Mouse (Mus musculus): ENCODE measurements around the gene Iqsec1.

Iqsec1 gene

DNA sequence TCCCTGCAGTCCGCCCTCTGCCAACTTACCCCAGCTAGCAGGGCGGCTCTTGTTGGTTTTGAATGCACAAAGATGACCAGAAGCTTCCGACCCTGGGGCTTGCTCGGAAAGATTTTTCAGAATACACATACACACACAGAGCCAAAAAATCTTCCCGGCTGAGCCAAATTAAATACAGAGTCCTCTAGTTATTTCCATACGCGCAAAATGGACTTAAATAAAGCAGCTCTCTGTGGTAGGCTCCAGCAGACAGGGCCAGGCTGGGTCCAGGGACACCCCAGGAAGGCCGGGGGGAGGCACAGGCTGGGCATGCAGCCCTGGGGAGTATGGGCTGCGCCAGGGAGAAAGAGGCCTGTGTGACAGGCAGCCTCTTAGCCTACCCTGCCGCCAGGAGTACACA is 282.0 kb downstream of the Iqsec1 start:
- no peak for DNase-seq (ENCODE audit: low spot score in 2 of 2)

DNA sequence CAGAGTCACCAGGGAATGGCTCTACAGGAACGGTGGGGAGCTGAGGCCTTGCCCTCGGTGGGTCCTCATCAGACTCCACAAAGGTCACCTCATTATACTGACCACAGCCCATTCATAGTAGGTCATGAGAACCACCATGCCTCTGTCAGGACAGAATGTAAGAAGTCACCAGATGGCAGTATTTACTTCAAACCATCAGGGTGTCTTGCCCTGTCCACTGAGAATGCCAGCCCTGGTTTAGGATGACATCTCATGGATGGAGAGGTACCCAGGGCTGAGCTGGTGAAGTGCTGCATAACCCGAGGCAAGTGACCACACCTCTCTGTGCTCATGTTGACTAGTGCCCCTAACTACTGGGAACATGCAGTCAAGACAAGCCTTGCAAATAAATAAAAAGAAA is 282.7 kb downstream of the Iqsec1 start:
- DNase-seq (ENCODE audit: low spot score in 2 of 2), result no peak

DNA sequence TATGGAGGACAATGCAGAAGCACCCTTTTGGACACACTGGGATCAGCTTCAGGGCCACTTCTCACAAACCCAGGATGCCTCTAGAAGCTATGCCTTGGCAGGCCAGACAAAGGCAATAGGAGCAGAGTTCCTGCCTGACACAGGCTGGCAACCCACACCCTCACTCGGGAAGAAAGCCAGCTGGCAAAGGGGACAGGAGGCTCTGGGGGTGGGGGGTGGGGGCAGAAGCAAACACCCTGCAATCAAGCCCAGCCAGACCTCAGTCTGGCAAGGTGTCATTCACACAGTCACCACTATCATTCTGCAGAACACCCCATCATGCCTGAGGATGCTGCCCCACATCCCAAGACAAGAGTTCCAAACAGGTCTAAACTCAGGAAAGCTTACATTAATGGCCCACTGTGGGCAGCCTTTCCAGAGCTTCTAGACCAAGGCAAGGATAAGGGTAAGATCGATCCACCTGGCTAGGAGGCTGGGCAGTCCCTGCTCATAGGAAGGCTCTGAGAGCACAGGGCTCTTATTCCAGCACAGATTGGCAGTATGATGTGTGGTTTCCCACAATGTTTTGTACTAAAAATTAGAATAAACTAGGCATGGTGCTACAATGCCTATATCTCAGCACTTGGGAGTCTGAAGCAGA is 283.7 kb downstream of the Iqsec1 start:
- DNase-seq (ENCODE audit: low spot score in 2 of 2), result no peak

DNA sequence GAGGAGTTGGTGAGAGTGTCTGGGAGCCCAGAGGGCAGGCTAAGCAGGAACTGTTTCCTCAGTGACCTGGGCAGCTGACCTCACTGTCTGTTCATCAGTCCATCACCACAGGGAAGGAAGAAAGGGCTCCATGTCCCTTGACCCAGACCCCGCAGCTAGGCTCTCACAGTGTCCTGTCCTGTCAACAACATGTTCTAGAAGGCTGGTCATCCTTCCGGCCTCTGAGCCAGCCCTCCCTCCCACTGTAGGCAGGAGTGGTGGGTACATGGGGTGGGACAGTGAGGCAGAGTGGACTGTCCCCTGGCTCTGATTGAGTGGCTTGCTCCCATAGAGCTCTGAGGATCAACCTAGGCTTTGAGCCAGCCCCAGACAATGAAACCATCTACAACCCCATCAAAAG is 284.7 kb downstream of the Iqsec1 start:
- DNase-seq (ENCODE audit: low spot score in 2 of 2), result no peak

DNA sequence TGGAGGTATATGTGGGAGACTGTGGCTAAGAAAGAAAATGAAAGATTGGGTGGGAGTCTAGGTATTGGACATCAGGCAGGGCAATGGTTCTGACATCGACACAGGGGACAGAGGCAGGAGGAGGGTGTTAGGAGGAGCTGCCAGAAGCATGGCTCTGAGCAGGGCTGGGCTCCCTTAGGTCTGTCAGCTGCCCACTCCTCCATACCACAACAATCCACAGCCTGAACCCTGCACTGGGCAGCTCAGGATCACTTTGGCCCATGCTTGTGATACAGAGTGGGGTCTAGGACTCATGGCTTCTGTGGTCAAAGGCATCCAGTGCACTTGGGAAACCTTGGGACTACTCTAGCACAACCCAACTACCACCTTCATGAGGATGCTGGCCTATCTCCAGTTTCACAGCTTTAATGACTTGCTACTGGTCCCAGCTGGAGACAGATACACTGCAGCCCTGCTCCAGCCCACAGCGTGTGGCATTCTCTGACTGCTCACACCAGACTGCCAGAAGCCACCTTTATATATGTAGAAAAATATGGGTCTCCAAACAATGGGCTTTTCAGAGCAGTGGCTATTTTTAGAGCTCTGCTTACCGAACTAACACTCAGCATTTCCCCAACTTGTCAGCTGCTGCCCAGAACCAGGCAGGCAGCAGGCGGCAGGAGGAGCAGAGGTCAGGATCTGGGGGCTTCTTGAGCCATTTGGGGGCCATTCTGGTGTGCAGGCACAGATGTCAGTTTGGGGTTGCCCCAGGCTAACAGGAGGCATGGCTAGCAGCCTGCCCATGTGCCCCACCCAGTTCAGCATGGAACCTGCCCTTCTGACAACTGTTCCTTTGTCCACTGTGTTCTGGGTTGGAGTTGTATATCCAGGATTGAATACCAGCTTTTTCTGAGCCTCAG is 285.4 kb downstream of the Iqsec1 start:
- DNase-seq (ENCODE audit: low spot score in 2 of 2), result no peak

DNA sequence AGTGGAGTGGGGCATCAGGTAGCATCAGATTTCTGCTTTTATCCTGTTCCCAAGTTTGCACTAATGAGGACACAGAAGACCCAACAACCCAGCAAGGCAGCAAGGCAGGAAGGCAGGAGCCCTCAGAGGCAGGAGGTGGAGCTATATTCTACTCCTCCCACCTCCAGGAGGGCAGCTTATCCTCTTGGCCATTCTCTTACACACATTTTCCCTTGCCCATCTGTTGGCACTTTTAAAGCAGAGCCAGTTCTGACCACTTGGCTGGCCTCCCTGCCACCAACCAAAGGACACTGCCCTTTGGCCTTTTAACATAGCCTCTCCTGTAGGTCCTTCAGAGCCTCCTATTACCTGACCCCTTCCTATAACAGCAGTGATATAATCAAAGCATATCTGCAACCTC is 286.3 kb downstream of the Iqsec1 start:
- no peak for DNase-seq (ENCODE audit: low spot score in 2 of 2)

DNA sequence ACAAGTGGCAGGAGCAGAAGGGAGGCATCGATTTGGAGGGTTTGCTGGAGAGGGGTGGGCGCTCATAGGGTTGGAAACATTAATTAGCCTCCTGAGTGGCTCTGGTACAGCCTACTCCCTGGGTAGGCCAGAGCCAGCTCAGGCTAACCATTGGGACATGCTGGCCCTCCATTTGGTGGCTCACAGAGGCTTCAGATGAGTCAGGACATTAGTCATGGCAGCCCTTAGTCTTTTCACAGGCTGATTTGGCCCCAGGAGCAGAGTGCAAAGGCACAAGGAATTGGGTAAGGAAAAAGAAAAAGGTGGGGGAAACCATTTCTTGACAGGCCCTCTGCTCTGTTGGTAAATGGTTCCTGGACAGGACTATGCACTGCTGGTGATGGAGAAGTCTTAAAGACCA is 287.1 kb downstream of the Iqsec1 start:
- no peak for DNase-seq (ENCODE audit: low spot score in 2 of 2)

DNA sequence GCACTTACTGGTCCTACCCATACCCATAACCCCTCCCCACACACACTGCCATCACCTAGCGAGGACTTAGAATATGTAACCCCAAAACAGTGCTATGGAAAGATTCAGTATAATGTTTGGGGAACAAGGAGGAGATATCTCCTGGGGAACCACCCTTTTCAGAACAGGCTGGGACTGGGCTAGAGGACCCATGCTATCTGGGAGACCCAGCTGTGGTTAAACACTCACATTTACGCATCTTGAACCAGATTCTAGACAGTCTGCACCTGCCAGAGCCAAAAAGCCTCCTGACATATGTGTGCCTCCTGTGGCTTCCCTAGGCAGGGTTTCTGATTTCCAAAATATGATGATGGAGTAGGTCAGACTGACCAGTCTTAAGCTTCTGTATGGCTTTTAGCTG is 287.7 kb downstream of the Iqsec1 start:
- DNase-seq (ENCODE audit: low spot score in 2 of 2), result no peak

DNA sequence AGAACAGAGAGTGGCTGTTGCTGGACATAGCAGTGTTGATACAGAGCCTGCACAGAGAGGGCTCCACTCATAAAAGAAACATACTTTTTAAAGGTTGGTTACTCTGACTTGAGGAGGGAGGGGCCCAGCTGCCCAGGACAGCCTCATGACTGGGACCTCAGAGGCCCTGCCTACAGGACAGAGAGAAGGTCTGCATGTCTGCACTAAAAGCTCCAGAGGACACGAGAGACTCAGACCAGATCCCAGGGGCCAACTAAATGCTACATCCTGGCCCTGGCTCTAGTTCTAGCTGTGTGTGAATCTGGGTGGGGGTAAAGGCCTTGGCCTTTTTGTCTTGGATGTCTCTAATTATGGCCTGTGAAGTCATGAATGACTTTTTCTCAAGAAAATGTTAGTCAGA is 288.4 kb downstream of the Iqsec1 start:
- no peak for DNase-seq (ENCODE audit: low spot score in 2 of 2)

DNA sequence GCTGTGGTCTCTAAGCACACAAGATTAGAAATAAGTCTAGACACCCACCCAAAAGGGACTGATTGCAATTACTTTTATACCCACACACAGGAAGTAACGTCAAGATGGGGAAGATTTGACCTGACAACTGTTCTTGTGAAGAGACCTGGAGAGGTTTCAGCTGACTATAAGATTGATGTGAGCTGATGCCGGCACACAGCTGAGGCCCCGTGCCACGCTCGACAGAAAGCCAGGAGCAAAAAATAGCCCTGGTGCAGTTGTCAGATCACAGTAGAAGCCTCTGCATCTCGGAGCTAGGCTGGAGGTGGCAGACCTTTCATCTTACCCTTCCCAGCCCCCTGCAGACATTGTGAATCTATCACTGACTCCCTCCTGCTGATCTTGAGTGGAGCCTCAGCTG is 289.6 kb downstream of the Iqsec1 start:
- no peak for DNase-seq (ENCODE audit: low spot score in 2 of 2)

DNA sequence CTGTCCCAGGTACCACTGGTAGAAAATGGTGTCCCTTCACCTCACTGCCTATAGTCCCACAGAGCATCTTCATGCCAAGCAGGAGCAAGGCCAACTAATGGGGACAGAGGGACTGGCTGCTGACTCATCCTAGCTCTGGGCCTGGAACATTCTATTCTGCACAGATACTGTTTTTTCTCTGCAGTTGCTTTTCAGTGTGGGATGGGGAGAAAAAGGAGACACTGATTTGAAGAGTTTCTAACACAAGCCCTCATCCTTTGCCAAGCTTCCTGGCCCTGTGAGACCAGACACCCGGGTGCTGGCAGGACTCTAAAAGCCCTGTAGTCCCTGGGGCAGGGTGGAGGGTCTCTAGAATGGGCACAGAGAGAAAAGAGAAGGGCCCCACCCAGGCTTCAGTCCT is 292.7 kb downstream of the Iqsec1 start:
- no peak for DNase-seq (ENCODE audit: low spot score in 2 of 2)

DNA sequence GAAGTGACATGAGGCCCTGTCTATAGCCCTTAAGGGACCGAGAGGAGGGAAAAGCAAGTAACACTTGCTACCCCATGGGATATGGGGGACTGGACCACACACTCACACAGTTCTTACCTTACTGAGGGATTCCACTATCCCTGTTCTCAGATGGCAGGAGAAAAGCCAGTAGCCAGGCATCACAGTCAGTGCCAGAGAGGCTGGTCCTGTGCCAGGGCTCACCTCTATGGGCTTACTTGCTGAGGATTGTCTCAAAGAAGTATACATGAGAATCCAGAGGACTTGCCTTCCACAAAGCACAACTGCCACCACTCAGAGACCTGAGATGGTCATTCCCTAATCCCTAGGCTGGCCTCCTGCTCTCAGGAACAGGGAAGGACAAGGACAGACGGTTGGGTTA is 296.1 kb downstream of the Iqsec1 start:
- no peak for DNase-seq (ENCODE audit: low spot score in 2 of 2)

DNA sequence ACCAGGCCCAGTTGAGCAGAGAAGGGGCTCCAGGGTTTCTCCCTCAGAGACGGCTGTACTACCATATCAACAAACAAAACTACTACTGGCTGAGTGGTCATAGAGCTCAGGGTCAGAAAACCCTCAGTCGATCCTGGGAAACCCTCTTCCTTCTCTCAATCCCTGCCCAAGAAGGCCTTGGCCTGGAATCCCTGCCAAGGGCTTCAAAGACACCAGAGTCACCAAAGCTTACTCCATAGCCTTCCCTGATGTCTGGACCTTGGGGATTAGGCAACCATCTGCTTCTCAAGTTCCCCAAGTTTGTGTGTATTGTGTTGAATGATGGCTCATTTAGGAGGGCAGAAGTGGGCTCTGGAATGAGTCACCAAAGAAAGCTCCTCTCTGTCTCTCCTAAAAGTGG is 296.6 kb downstream of the Iqsec1 start:
- no peak for DNase-seq (ENCODE audit: low spot score in 2 of 2)

DNA sequence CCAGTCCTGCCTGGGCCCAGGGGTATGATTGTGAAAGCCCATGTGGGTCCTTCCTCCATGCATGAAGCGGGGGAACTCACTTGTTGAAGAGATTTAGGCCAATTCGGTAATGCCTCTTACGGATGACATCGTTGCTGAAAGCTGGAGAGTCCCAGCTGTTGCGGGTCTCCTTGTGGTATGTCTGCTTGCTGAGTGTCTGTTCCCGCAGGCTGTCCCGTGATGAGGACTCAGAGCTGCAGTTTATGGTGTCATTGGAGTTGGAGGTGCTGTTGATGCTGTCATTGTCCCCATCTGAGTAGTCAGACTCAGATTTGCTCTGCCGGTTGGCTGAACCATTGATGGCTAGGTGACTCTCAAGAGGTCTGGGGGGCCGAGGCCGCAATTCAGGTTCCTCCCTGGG is 299.0 kb downstream of the Iqsec1 start:
- DNase-seq (ENCODE audit: low spot score in 2 of 2), result no peak

DNA sequence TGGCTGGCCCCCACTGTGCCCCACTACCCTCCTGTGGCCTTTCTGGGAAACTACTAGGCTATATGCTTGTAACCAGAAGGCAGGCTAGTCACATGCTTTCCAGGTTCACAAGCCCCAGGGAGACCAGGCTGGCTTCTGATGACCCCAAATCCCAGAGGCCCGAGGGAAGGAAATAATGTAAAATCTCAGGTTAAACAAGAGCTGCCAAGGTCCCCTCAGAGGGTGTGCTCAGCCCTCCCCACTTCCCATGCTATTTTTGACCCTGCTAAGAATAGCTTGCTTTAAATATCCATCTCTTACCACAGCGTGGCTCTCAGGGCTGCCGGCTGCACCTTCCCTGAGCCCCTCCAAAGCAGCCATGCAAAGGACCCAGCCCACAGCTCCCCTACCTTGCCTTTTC is 299.7 kb downstream of the Iqsec1 start:
- no peak for DNase-seq (ENCODE audit: low spot score in 2 of 2)

DNA sequence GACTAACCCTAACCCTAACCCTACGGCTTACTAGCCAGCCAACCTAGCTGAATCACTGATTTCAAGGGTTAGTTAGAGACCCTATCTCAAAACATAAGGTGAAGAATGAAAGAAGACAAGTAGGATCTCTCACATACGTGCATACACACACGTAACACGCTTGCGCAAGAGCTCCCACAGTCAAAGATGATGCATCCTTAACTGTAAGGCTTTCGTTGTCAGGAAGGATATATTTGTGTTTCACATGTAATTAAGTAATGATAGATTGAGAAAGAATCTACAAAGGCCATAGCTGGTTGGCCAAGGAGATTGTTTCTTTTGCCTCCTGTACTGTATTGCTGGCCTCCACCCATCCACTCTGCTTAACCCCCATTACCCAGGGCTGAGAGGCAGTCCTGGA is 300.5 kb downstream of the Iqsec1 start:
- DNase-seq (ENCODE audit: low spot score in 2 of 2), result no peak

DNA sequence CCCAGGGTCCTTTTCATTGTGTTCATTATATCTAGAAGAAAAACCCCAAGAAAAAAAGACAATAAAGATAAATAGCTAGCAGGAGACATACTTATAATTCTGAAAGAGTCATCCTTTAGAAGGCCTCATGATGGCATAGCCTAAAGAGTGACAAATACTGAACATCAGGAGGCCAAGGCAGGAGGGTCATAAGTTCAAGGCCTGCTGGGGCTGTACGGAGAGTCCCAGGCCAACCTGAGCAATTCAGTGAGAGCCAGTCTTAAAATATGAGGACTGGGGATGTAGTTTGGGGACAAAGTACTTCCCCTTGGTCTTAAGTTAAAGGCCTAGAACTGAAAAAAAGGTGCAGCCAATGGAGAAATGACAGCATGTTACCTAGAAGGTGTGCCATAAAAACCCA is 301.7 kb downstream of the Iqsec1 start:
- DNase-seq (ENCODE audit: low spot score in 2 of 2), result no peak

DNA sequence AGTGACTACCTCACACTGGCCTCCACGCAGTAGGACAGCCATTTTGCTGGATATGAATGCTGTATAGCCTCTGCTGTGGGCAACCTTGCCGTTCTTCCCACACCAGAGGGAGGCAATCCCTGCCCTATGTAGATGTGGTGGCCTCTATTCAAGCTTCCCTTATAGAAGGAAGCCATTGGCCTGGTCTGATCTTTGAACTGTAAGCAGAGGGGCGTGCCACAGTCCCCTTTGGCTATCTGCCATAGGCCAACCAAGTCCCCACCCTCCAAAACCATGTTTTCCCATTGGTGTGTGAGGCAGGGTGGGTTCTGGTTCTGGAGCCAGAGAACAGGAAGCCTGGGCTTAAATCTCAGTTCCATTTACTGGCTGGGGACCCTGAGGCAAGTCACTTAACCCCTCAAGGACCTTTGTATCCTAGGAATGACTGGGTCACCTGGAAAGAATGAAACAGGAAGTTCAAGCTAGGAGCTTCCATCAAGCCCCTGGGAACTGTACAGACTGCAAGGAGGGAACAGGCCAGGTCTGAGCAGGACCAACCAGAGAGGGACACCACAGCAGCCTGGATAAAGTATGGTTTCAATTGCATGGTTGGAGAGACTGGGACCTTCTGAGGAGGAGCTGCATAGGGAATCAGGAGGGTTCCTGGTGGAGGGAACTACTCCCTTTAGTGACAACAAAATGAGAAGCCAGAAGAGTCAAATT is 304.5 kb downstream of the Iqsec1 start:
- DNase-seq (ENCODE audit: low spot score in 2 of 2), result no peak

DNA sequence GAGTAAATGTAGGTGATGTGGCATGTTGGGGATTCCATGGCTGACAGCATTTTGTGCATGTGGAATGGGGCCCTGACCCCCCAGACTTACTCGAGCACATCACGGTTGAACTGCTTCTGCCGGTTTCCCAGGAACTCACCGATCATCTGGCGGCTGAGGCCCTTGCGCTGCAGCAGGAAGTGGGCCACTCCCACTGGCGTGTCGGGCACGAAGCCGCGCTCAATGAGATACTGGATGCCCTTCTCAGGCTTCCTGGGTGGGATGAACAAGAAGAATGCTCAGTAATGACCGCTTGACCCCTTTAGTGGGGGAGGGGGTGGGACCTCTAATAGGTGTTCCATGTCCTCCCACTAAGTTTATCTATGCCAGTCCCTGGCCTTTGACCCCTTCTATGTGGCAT is 308.1 kb downstream of the Iqsec1 start:
- no peak for DNase-seq (ENCODE audit: low spot score in 2 of 2)

DNA sequence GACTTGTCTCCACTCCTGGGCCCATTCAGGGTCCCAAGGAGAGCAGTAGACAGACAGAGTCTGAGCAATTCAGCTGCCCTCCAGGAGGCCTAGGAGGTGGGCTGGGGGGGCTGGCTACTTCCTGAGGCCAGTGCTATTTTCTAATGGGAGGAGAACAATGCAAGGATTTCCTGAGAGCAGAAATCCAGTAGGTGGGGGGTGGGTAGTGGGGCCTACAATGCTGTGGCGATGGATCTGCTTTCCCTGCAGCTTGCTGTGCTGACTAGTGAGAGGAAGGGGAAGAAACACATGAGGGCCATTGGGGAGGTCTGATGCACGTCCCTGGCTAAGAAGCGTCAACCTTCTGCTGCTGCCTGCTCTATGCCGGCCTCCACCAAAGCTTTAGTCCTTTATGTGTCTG is 309.7 kb downstream of the Iqsec1 start:
- no peak for DNase-seq (ENCODE audit: low spot score in 2 of 2)

DNA sequence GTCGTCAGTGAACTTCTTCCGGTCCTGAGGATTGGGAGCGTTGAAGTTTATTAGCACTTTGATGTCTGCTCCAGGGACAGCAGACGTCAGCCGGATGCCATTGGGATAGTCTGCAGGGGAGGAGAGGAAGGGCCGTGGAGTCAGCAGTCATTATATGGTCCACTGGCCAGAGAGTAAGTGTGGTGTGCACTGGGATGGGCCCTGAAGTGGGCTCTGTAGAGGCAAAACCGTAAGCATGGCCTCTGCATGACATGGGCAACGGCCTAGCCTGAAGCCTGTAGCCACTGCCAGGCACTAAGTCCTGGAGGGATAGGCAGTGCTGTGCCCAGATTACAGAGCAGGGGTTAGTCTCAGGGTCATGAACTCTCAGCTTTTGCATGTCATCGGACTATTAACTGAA is 319.8 kb downstream of the Iqsec1 start:
- no peak for DNase-seq (ENCODE audit: low spot score in 2 of 2)

DNA sequence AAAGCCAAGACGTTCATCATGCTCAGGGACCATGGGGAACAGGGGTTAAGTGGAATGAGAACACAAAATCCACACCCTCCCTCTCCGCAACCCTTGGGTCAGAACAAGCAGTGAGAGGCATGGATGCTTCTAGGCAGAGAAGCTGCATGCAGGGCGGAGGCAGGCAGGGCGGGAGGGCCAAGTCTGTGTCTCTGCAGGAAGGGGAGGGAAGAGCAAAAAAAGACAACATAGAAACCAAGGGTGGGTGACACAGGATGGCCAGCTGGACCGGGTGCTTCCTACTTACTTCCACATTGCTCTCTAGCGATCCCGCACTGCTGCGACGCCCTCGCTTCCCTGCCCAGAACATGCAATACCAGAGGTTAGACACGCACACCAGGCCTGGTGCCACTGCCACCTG is 324.7 kb downstream of the Iqsec1 start:
- DNase-seq (ENCODE audit: low spot score in 2 of 2), result no peak

DNA sequence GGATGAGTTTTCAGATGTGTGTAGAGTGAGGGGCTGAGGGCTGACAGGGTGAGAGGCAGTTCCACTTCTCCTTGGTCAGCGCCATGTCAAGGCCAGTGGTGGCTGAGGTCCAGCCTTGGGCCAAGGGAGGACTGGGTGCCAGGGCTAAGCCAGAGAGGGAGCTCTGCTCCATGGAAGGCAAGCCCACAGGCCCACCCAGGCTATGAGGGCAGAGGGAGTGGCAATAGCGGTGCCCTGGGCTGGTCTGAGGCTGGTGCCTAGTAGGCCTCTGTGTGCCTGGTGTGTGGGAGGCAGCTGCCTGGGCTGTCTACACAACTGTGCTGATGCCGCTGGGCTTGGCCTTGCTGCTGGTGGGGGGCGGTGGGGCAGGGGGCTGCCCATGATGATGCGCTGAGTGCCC is 326.3 kb downstream of the Iqsec1 start:
- no peak for DNase-seq (ENCODE audit: low spot score in 2 of 2)
